Mouse (Mus musculus) heart, adult 2 months (tissue): ENCODE measurements around the gene Cxcl9.

Experiments
- CTCF ChIP-seq: fragments of 200-600 bp; IDR thresholded peaks from 2 replicates; pipeline ENCODE4 v1.8.1; 2022; ENCODE audit warnings: antibody characterized with exemption, mild to moderate bottlenecking, moderate library complexity
- POLR2A ChIP-seq: fragments of 200-500 bp; IDR thresholded peaks from 2 replicates; pipeline ENCODE4 v1.6.1; 2011; ENCODE audit warnings: mild to moderate bottlenecking, low read depth, low read length, control low read depth; ENCODE audit not compliant: insufficient read depth

DNA sequence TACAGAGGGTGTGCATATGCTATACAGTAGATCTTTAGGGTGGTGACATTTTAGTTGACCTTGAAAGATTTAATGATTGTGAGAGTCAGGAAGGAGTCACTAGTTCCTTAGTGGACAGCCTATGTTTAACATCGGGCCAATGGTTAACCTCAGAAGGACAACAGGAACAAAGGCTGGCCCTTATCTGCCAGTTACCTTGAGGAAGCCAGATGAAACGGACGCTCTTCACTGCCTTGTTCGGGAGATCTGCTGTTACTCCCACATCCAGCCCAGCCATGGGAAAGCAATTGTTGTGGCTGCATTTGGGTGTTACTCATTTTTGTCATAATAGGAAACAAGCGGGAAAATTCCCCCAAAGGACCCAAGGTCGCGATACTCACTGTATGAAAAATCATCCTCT, 14.1 kb downstream of the Cxcl9 start:
- TF ChIP-seq CTCF (no peak), POLR2A (no peak)
